Mouse (Mus musculus) brain, embryonic 14.5 days (tissue): Measurements from ENCODE around the gene Npas3.

Experiments used
- CTCF ChIP-seq: fragments of 200-500 bp; IDR thresholded peaks from 2 replicates; pipeline ENCODE4 v1.5.1; 2012; ENCODE audit warnings: inconsistent platforms, mild to moderate bottlenecking, moderate library complexity, borderline replicate concordance; ENCODE audit not compliant: insufficient read depth, insufficient read length; ENCODE audit errors: extremely low read depth
- POLR2A ChIP-seq: fragments of 200-500 bp; IDR thresholded peaks from 2 replicates; pipeline ENCODE4 v1.6.1; 2012; ENCODE audit warnings: mild to moderate bottlenecking, inconsistent platforms, borderline replicate concordance; ENCODE audit not compliant: poor library complexity, insufficient read depth, insufficient read length, severe bottlenecking; ENCODE audit errors: extremely low read depth

GRCm38 (mm10) chr12:53825251-53825650 lies 576.8 kb downstream of the Npas3 start:
- no peak for TF ChIP-seq POLR2A
- TF ChIP-seq CTCF: no peak
